Mouse (Mus musculus): ENCODE data around the gene Nlgn1.

GRCm38 (mm10) chr3:25724111-25724510 lies 608.1 kb downstream of the Nlgn1 start:
- no peak for TF ChIP-seq CTCF (IDR thresholded peaks at IDR 0.05; ENCODE audit: extremely low read depth, insufficient read depth, insufficient read length, insufficient replicate concordance)
- TF ChIP-seq POLR2A (IDR thresholded peaks at IDR 0.05; ENCODE audit: low read depth, low read length), result no peak
